Mouse (Mus musculus) MEL (cell line): Measurements from ENCODE around the gene Rpl26. TPM values are rescaled to one million over a fixed set of nuclear protein-coding genes. Genes with fewer than 3 reads are reported as not detected.
A peak's percentile ranks its signal among the peaks of the same experiment; 100 is the strongest.

Experiments
- DNase-seq: peaks from one replicate; pipeline ENCODE4 v3.0.0; 2011; ENCODE audit warnings: low read depth, low spot score
- H3K27ac ChIP-seq: 2 replicates; pipeline ENCODE4 v1.5.1; 2012; ENCODE audit warnings: low read depth, mild to moderate bottlenecking, control low read depth, low read length, moderate library complexity; ENCODE audit not compliant: control insufficient read depth
- H3K27me3 ChIP-seq, 2 experiments: fragments of 150-350 bp in 1 of 2; sonication (generic) in 1 of 2; 2 replicates each; pipeline ENCODE4 v1.6.1; 2012; ENCODE audit warnings: low read length in 2 of 2, mild to moderate bottlenecking in 2 of 2, improper control_type of control experiment in 1 of 2, moderate library complexity in 1 of 2; ENCODE audit not compliant: insufficient read depth in 2 of 2, control insufficient read depth in 1 of 2
- H3K36me3 ChIP-seq, 2 experiments: 2 replicates each; pipeline ENCODE4 v1.6.1; 2012 to 2014; ENCODE audit warnings: low read length in 2 of 2, improper control_type of control experiment in 1 of 2, inconsistent platforms in 1 of 2, mild to moderate bottlenecking in 1 of 2; ENCODE audit not compliant: insufficient read depth in 2 of 2, control insufficient read depth in 1 of 2
- H3K4me1 ChIP-seq, 2 experiments: fragments of 150-350 bp in 1 of 2; sonication (generic) in 1 of 2; 2 replicates each; pipeline ENCODE4 v1.6.1; 2012; ENCODE audit warnings: low read length in 2 of 2, improper control_type of control experiment in 1 of 2, mild to moderate bottlenecking in 1 of 2; ENCODE audit not compliant: insufficient read depth in 2 of 2, control insufficient read depth in 1 of 2
- H3K4me3 ChIP-seq, 2 experiments: fragments of 150-350 bp in 1 of 2; sonication (generic) in 1 of 2; 2 replicates each; pipeline ENCODE4 v1.5.1; 2012; ENCODE audit warnings: low read depth in 2 of 2, low read length in 2 of 2, mild to moderate bottlenecking in 2 of 2, moderate library complexity in 2 of 2, control low read depth in 1 of 2, improper control_type of control experiment in 1 of 2; ENCODE audit not compliant: control insufficient read depth in 1 of 2, insufficient read depth in 1 of 2
- H3K79me2 ChIP-seq: 2 replicates; pipeline ENCODE4 v1.6.1; 2012; ENCODE audit warnings: mild to moderate bottlenecking, low read length, moderate library complexity; ENCODE audit not compliant: control insufficient read depth, poor library complexity, insufficient read depth
- H3K9ac ChIP-seq: 2 replicates; pipeline ENCODE4 v1.6.1; 2012; ENCODE audit warnings: low read depth, mild to moderate bottlenecking, control low read depth, low read length, moderate library complexity; ENCODE audit not compliant: control insufficient read depth, poor library complexity, severe bottlenecking
- H3K9me3 ChIP-seq: fragments of 150-350 bp; sonication (generic); replicated peaks from 2 replicates; pipeline ENCODE4 v1.6.1; 2012; ENCODE audit warnings: mild to moderate bottlenecking, low read length, improper control_type of control experiment, moderate library complexity; ENCODE audit not compliant: insufficient read depth
- CTCF ChIP-seq, 3 experiments: IDR thresholded peaks in 2 of 3; conservative IDR thresholded peaks in 1 of 3; 2 replicates each; pipeline ENCODE4 v1.5.1; 2011 to 2012; ENCODE audit warnings: low read length in 3 of 3, low read depth in 2 of 3, mild to moderate bottlenecking in 2 of 3, improper control_type of control experiment in 1 of 3, inconsistent platforms in 1 of 3, mixed read lengths in 1 of 3, moderate library complexity in 1 of 3; ENCODE audit not compliant: control insufficient read depth in 1 of 3, insufficient read depth in 1 of 3, poor library complexity in 1 of 3, severe bottlenecking in 1 of 3
- E2F4 ChIP-seq: IDR thresholded peaks from 2 replicates; pipeline ENCODE4 v1.6.1; 2011; ENCODE audit warnings: low read depth, low read length, improper control_type of control experiment, borderline replicate concordance
- EP300 ChIP-seq, 2 experiments: IDR thresholded peaks; 2 replicates each; pipeline ENCODE4 v1.6.1; 2011; ENCODE audit warnings: improper control_type of control experiment in 2 of 2, low read length in 2 of 2, low read depth in 1 of 2, mild to moderate bottlenecking in 1 of 2
- ETS1 ChIP-seq: IDR thresholded peaks from 2 replicates; pipeline ENCODE4 v1.6.1; 2012; ENCODE audit warnings: low read depth, mild to moderate bottlenecking, inconsistent platforms, low read length, improper control_type of control experiment, moderate library complexity
- GATA1 ChIP-seq: IDR thresholded peaks from 2 replicates; pipeline ENCODE4 v1.6.1; 2011; ENCODE audit warnings: low read depth, low read length, improper control_type of control experiment
- KAT2A ChIP-seq: conservative IDR thresholded peaks from 2 replicates; pipeline ENCODE4 v1.6.1; 2012; ENCODE audit warnings: low read depth, low read length, improper control_type of control experiment, inconsistent platforms
- MAZ ChIP-seq: IDR thresholded peaks from 2 replicates; pipeline ENCODE4 v1.6.1; 2012; ENCODE audit warnings: low read depth, mild to moderate bottlenecking, inconsistent platforms, low read length, improper control_type of control experiment
- MYB ChIP-seq: IDR thresholded peaks from 2 replicates; pipeline ENCODE4 v1.6.1; 2011; ENCODE audit warnings: mild to moderate bottlenecking, low read depth, low read length, improper control_type of control experiment
- POLR2AphosphoS2 ChIP-seq: IDR thresholded peaks from 2 replicates; pipeline ENCODE4 v1.6.1; 2011; ENCODE audit warnings: low read length, improper control_type of control experiment
- POLR2AphosphoS5 ChIP-seq: IDR thresholded peaks from 2 replicates; pipeline ENCODE4 v1.6.1; 2012; ENCODE audit warnings: low read depth, borderline replicate concordance, mild to moderate bottlenecking, inconsistent platforms, low read length, moderate library complexity, mixed read lengths
- RAD21 ChIP-seq: IDR thresholded peaks from 2 replicates; pipeline ENCODE4 v1.6.1; 2011; ENCODE audit warnings: mild to moderate bottlenecking, low read depth, low read length, improper control_type of control experiment
- RCOR1 ChIP-seq: IDR thresholded peaks from 2 replicates; pipeline ENCODE4 v1.6.1; 2012; ENCODE audit warnings: low read depth, mild to moderate bottlenecking, inconsistent platforms, low read length, improper control_type of control experiment
- UBTF ChIP-seq: IDR thresholded peaks from 2 replicates; pipeline ENCODE4 v1.6.1; 2012; ENCODE audit warnings: low read depth, mild to moderate bottlenecking, inconsistent platforms, low read length, improper control_type of control experiment, moderate library complexity, borderline replicate concordance; ENCODE audit not compliant: insufficient read depth
- USF1 ChIP-seq: IDR thresholded peaks from 2 replicates; pipeline ENCODE4 v1.6.1; 2014; ENCODE audit warnings: low read depth, mild to moderate bottlenecking, inconsistent platforms, low read length, improper control_type of control experiment, moderate library complexity
- ZC3H11A ChIP-seq: IDR thresholded peaks from 2 replicates; pipeline ENCODE4 v1.6.1; 2012; ENCODE audit warnings: low read depth, mild to moderate bottlenecking, inconsistent platforms, low read length, improper control_type of control experiment
- ZNF384 ChIP-seq: IDR thresholded peaks from 2 replicates; pipeline ENCODE4 v1.6.1; 2012; ENCODE audit warnings: low read depth, mild to moderate bottlenecking, inconsistent platforms, low read length, improper control_type of control experiment
- polyA plus RNA-seq, 2 experiments: library from polyadenylated mRNA; stranded (reverse) in 1 of 2; unstranded in 1 of 2; fragments of >175 nt in 1 of 2; fragments of >200 nt in 1 of 2; gene quantifications; 2 replicates each; pipeline versions ENCODE4 v1.2.1 to v1.2.4; 2012; ENCODE audit warnings: low replicate concordance in 2 of 2, low read depth in 1 of 2; ENCODE audit not compliant: insufficient read length in 2 of 2, insufficient read depth in 1 of 2, missing spikeins in 1 of 2
- total RNA-seq: library from RNA; depleted of rRNA; stranded (reverse); fragments of 300-350 nt; gene quantifications from 2 replicates; pipeline ENCODE4 v1.2.3, GENCODE M21; 2012

Gene Rpl26
- total and polyA plus RNA-seq, 3 experiments: 3,167 to 5,512 TPM; not detected in 1

GRCm38 (mm10) chr11:68864544-68865189, 36.7 kb upstream of the Rpl26 start:
- no peak overlapping the region for H3K9ac ChIP-seq
- peak; percentile 39 for DNase-seq
- peaks cover 0 to 9% of the 10 kb centered on the region in 2 experiments; a peak in 3 of 4 replicates for H3K4me1 ChIP-seq
- no peaks in the 10 kb centered on the region for H3K27me3 ChIP-seq
- no peaks in the 10 kb centered on the region for H3K79me2 ChIP-seq
- no peak overlapping the region for H3K27ac ChIP-seq
- H3K36me3 ChIP-seq: peaks cover 0 to 9% of the 10 kb centered on the region in 2 experiments; a peak in 2 of 4 replicates
- H3K4me3 ChIP-seq: no peak overlapping the region
- no peaks in the 10 kb centered on the region for H3K9me3 ChIP-seq
- TF ChIP-seq CTCF (IDR thresholded peaks at IDR 0.05 in 2 of 3, conservative IDR thresholded peaks at IDR 0.05 in 1 of 3; ENCODE audit: control insufficient read depth in 1 of 3, insufficient read depth in 1 of 3, low read depth in 2 of 3, low read length in 3 of 3, poor library complexity in 1 of 3, severe bottlenecking in 1 of 3): no peak
- TF ChIP-seq ETS1: peak; percentile 32; the same call in 1 of the 2 replicates
- no peak for TF ChIP-seq USF1
- TF ChIP-seq EP300 (IDR thresholded peaks at IDR 0.05; ENCODE audit: low read depth in 1 of 2, low read length in 2 of 2): peak; percentile 47 to 69; a peak in 3 of 4 replicates
- TF ChIP-seq POLR2AphosphoS5: no peak
- TF ChIP-seq E2F4: no peak
- no peak for TF ChIP-seq RAD21
- no peak for TF ChIP-seq MAZ
- TF ChIP-seq GATA1: peak; percentile 71
- TF ChIP-seq RCOR1: peak; percentile 80
- TF ChIP-seq KAT2A: no peak

GRCm38 (mm10) chr11:68871277-68871676, 30.1 kb upstream of the Rpl26 start:
- Histone ChIP-seq H3K36me3 (no peaks in the 10 kb centered on the region), H3K4me3 (no peak overlapping the region), H3K27ac (no peak overlapping the region), H3K79me2 (no peaks in the 10 kb centered on the region), H3K9ac (no peak overlapping the region), H3K4me1 (peaks cover 0 to 4% of the 10 kb centered on the region in 2 experiments; a peak in 1 of 4 replicates), H3K9me3 (no peaks in the 10 kb centered on the region)
- no peak for DNase-seq
- TF ChIP-seq UBTF: no peak
- no peak for TF ChIP-seq MYB
- TF ChIP-seq POLR2AphosphoS2: no peak
- TF ChIP-seq ZC3H11A: no peak
- no peak for TF ChIP-seq ZNF384
- TF ChIP-seq, all 39 proteins: peak for 0
- no peaks in the 10 kb centered on the region for H3K27me3 ChIP-seq
